Mouse (Mus musculus): ENCODE results near the gene Gm44596. TPM values are rescaled to one million over a fixed set of nuclear protein-coding genes. Genes with fewer than 3 reads are reported as not detected.

The Gm44596 gene
- total RNA-seq (2023): not detected

DNA sequence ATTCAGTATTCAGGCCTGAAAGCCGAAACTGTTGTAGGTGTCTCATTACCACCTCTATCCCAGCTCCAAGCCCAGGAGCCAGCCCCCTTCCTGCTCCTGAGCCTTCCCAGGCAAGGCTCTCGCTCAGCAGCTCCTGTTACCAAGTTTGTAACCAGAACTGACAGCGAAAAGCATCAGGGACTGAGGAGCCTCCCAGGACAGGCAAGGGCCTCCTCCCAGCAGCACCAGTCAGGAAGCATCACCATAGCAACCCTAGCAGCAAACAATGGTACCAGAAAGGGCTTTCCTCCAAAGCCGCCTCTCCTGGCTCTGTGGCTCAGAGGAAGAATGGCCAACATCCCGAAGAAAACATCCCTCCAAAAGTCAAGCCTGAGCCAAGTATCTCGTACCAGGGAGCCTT is at the start of gene Gm44596, which contains the start of gene Tex52:
Gene Gm44596, plus strand, starts transcription at position 312 of the 400 bp plus-strand sequence.
Gene Tex52, plus strand, starts transcription at position 265 of the 400 bp plus-strand sequence.

DNA sequence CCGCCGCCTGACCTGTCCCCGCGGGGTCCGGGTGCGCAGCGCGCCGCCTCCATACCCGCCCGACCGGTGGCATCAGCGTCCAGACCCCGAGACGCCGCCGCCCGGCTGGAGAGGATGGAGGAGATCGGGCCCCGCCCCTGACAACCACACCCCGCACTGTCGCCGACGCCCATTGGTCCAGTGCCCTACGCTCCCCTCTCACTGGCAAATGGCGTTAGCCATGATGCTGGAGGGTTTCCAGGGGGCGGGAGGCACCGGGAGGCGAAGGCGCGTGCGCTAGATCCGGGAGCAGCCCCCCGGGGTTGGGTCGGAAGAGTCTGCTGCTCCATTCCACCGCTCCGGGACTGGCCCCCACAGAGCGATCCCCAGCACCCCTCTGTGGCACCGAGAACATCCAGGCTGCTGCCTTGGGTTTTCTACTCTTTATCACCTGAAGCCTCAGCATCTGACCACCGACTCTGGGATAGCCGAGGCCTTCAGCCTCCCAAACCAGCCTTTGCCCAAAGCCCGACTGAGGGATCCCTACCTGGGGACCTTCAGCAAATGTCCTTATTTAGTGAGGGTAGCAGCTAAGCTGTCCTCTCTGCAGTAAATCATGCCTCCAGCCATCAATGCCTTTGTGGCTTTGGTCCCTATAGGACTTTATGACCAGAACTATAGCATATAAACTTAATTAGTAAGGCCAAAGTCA is 19.4 kb upstream of the Gm44596 start, which contains the start of gene Tulp3:
Gene Tulp3, minus strand, starts transcription at position 126 of the 691 bp plus-strand sequence.

DNA sequence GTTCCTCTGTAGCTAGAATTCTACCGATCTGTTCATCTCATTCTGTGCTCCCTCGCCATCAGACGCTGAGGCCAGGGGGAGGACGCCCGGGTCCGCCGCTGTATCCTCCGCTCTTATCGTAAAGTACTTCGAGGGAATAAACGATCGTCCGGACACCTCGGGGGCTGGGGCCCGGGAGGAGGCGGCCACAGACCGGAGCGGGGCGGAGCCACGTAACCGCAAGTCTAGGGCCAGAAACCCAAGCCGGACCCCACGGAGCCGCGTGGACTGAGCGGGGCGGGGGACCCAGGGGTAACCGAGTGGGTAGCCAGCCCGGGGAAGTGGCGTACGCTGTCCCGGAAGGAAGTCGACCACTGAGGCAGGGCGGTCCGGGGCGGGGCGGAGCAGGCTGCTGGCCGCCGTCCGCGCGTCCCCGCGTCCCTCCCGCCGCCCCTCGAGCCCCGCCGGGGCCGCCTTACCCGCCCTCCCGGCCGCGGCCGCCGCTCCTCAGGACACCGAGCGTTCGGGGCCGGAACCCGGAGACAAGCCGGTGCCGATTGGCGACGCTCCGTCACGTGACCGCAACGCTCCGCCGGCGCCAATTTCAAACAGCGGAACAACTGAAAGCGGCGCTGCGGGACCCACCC is 12.8 kb upstream of the Gm44596 start, which contains the start of the genes Rhno1 and Foxm1:
Gene Rhno1, minus strand, starts transcription at position 531 of the 626 bp plus-strand sequence.
Gene Foxm1, plus strand, starts transcription at position 587 of the 626 bp plus-strand sequence.

DNA sequence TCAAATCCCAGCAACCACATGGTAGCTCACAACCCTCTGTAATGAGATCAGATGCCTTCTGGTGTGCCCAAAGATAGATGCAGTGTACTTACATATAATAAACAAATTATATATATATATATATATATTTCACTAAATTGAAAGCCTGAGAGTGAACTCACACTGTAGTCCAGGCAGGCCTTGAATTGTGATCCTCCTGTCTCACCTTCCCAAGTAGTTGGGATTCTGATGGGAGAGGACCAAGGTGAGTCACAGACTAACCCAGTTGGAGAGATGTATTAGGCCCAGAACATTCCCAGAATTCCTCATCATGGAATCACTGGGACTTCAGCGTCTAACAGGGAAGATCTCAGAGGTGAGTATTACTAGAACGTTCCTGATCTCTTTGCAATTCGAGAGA is 23.7 kb downstream of the Gm44596 start, which contains the start of gene Nrip2:
Gene Nrip2, plus strand, starts transcription at position 301 of the 400 bp plus-strand sequence.

DNA sequence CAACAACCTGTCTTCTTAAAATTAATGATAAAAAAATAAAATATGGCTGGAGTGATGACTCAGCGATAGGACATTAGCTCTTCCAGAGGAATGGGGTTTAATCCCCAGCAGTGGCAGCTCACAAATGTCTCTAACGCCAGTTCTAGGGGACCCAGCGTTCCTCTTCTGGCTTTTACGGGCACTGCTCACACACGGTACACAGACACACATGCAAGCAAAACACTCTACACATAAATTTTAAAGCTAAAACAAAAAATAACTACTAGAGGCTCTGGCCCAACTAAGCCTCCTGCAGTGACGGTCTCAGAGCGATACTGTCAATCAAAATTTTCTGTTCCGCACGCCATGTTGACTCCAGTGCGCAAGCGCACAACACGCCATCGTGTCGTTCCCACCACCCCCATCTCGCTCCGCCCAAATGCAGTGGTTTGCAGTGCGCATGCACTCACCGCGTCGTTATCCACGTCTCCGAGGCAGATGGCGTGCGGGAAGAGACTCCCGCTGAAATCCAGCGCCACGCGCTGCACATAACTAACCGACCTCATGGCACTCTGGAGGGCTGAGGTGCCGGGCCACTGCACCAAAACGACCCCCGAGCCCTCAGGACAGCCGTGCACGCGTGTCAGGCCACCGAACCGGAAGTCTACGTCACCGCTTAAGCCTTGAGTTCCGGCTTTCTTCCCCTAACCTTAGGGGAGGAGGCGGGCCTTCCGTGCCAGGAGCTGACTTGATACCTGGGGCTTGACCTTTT is 49.1 kb downstream of the Gm44596 start, which contains the start of gene Itfg2:
Gene Itfg2, minus strand, starts transcription at position 663 of the 751 bp plus-strand sequence.

DNA sequence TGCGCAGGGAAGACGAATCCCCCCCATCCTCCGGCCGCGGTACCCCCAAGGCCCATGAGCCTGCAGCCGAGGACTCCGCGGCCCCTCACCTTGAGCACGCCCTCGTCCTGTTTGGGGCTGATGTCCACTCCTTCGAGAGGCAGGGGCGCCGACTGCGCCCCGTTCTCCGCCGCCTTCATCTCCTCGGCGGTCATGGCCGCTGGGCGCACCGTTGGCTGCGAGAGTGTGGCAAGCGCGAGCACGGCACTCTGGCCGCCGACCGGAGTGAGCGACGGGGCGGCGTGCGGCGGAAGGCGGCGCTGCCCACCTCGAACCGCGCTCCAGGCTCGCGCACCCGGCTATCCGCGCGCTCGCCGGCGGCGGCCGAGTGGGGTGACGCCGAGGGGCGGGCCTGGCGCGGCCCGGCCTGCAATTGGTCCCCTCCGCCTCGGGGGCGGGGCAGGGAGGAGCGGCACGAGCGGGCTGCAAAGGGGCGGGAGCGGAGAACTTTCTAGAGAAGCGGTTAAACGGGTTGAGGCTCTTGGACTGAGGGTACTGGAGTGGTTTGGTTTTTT is 63.1 kb downstream of the Gm44596 start, which contains the start of gene Fkbp4:
Gene Fkbp4, minus strand, starts transcription at position 361 of the 554 bp plus-strand sequence.

Other genes starting within 250 kb of the Gm44596 start
- gene Tspan9, start 231.9 kb upstream of the Gm44596 start, total RNA-seq (2023): under 1 TPM in 1 of 2 experiments, not detected in 1; 0.61 TPM
- gene Tead4, start 74.7 kb upstream of the Gm44596 start, total RNA-seq (2023): not detected
- 1 to 10 TPM; 3.4 to 3.6 TPM for gene Tulp3, start 19.7 kb upstream of the Gm44596 start, total RNA-seq (2023)
- gene Rhno1, start 12.6 kb upstream of the Gm44596 start, total RNA-seq (2023): 10 to 100 TPM; 49.4 to 56.8 TPM
- gene Foxm1, start 12.5 kb upstream of the Gm44596 start, total RNA-seq (2023): 10 to 100 TPM; 10.3 to 12.4 TPM
- not detected for gene Tex52, start within 50 bp of the Gm44596 start, total RNA-seq (2023)
- not detected for gene Nrip2, start 23.8 kb downstream of the Gm44596 start, total RNA-seq (2023)
- gene Itfg2, start 49.4 kb downstream of the Gm44596 start, total RNA-seq (2023): 10 to 100 TPM; 63.1 to 71.1 TPM
- gene Fkbp4, start 63.2 kb downstream of the Gm44596 start, total RNA-seq (2023): 100 to 1,000 TPM in 1 of 2 experiments, 10 to 100 TPM in 1; 83.1 to 108 TPM
- gene Pzp, start 151.2 kb downstream of the Gm44596 start, total RNA-seq (2023): not detected
- not detected for gene A2ml1, start 206.1 kb downstream of the Gm44596 start, total RNA-seq (2023)
- not detected for gene Klrb1a, start 248.0 kb downstream of the Gm44596 start, total RNA-seq (2023)